Mouse (Mus musculus) liver (tissue): ENCODE measurements at regions not wholly inside any gene's neighbourhood (a gene's known extent, or its start where the extent isn't known, plus 50 kb on each side); places are given as distances from the start of the nearest gene placed in this dataset.

Source experiments
- DNase-seq: peaks from one replicate; pipeline ENCODE4 v3.0.0-alpha.2; 2020; ENCODE audit warnings: mixed read lengths

DNA sequence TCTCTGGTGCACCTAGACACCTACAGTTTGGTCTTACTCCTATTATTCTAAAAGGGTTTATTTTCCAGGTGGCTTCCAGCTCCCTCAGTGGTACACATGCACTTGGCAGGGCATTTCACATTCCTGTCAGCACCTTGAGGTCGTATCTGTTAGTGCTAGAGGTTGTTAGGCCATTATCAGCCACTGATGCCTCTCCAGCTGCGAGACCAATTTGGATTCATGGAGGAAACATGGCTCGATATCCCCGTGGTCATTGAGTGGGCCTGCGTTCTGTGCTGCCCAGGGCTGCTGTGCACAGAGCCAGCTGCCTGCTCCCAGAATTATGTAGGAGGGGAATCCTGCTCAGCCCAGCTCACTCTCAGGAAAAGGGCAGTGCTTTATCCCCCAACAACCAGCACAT, 60.1 kb upstream of the Irx1 start:
- DNase-seq, result no peak

DNA sequence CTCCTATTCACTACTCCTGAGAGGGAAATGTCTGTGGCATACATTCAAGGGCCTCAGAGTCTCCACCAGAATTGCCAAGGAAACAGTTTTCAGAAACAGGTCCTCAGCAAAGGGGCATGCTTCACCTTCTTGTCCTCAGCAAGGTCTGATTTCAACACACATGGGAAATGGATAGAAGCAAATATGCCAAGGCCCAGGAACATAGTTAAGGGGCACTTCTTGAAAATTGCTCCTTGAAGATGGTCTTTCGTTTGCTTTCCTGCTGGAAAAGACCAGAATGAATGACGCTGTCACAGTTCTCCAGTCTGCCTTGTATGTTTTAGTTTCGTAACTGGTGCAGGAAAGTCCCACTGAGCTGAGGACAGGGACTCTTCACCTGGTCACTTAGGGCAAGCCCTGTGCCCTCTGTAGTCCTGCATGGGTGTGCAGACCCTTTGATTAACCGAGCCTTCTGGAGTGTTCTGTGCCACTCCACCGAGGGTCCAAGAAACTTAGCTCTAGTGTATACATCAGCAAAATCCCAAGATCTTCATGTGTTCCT, 80.5 kb upstream of the Irx1 start:
- DNase-seq, result no peak

DNA sequence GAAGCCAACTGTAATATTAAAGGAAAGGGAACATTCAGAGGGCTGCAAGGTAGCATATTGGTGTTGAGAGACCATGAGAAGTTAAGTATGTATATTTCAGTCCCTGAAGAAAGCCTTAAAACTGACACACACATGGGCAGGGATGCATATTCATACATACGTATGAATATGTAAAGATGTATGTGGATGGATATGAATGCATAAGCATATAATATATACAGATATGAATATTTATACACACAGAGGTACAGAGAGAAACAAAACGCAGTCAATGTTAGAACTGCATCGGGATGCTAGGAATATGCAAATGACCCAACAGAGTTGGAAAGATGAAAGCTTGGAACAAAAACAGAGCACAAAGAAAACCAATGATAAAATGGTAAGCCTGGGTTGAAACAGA, 92.9 kb upstream of the Irx1 start:
- no peak for DNase-seq

DNA sequence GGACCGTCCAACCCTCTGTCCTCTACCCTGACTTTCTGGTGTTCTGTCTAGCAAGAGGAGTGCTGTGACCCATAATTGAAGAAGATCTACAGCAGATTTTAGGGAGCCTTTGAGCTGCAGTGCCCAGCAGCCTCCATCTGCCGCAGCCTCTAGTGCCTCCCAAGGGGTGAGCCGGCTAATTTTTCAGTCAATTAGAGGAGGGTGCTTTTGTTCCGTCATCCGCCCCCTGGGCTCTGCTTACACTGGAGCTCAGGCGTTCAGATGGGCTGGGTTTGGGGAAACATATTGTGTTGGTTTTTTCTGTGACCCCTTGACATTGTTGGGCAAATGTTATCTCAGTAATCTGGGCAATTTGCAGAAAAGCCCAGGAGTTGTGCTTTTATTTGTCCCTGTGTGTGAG, 98.1 kb upstream of the Irx1 start:
- no peak for DNase-seq

DNA sequence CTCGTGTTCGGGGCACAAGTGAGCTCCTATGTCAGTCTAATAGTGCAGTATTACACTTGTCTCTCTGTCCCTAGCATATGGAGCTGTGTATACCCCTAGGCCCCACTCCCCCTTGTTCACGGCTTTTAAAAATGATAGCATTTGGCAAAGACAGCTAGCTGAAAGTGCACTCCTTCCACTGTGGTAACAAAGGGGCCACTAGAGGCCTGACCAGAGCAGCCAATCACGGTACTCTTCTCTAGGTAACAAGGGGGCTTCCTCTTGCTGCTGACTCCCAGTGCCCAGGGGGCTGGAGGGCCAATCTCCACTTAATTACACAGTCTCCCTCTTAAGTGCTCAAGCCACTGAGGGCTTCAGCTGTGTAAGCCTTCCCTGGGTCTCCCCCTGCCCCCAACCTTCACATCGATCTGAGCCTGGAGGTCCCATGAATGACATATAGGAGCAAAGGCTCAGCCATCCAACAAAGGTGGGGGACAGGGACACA, 99.8 kb upstream of the Irx1 start:
- DNase-seq, result no peak

DNA sequence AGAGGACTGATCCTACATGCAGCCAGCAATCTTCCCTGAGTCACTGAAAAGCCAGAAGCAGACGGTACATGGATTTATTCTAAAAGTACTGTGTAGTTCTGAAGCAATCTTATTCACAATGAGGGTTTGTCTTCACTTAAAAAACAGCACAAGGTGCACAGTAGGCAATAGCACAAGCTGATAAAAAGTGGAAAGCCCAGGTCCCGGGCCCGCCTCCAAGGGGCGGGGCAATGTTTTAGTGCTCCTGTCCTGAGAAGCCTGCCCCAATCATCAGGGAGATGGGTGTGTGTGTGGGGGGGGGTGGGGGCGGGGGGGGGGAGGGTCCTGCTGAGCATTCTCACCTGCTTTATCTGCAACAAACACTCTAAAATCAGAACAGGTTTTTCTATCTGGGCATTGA, 133.1 kb upstream of the Irx1 start:
- no peak for DNase-seq

DNA sequence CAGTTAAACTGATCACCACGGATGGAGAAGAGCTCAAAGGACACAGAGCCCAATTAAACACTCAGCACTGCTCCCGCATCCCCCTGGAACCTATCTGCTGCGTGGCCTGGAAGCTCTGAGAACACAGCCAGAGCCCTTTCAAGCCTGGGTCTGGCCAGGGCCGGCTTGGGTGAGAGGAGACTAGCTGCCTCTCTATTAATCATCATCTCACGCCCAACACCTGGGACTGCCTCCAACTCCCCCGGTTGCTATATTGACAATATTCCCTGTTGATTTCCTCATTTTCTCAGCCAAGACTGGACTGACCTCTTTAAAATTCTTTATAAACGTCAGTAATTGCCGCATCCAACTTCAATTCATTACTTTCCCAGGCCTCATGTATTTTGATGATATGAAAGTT, 133.7 kb upstream of the Irx1 start:
- DNase-seq, result no peak

DNA sequence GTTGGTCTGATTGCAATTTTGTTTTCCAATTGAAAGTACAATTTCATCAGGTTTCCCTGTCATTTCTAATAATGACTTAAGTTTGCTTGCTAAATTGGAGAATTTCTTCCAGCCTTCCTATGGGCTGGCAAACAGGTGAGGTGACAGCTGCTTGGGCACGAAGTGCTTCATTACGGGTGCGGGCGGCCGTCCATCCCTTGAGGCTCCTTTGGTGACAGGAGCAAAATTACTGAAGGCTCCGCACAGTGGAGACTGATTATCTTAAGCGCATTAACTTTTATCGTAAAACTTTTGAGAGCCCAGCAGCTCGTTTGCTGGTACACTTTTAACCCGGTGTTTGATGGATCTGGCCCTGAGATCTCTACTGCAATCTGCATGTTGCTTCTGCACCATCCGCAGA, 134.3 kb upstream of the Irx1 start:
- no peak for DNase-seq

DNA sequence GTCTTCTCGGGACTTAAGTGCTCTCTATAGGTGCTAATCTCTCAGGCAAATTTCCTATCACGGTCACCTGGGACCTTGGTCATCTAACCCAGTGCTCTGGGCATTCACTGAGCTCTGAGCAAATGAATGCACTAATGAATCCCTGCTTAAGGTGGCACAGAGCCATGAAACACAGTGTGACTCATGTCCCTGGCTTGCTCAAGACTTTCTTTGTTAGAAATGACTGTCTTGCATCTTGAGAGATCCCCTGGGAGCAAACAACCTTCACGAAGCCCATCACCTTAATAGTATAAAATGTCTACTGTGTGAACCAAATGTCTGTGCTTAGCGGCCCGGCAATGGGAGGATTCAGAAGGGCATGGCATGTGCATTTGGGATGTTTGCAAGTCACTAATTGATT, 137.2 kb upstream of the Irx1 start:
- no peak for DNase-seq

DNA sequence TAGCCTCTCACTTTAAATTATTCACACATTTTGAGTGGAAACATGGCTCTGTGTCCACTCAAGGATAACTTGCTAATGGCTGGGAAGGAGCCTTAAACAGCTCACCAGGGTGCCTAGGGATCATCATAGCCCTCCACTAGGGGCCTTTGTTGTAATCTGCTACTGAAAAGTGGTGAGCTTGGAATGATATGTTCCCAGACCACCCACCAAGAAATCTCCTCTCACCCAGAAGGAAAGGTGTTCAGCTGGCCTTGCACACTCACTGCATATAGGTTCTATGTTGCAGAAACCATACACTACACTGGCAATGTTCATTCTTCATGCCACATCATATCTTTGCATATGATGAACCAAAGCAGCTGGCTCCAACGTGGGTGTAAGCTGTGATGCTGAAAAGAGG, 145.1 kb upstream of the Irx1 start:
- no peak for DNase-seq

DNA sequence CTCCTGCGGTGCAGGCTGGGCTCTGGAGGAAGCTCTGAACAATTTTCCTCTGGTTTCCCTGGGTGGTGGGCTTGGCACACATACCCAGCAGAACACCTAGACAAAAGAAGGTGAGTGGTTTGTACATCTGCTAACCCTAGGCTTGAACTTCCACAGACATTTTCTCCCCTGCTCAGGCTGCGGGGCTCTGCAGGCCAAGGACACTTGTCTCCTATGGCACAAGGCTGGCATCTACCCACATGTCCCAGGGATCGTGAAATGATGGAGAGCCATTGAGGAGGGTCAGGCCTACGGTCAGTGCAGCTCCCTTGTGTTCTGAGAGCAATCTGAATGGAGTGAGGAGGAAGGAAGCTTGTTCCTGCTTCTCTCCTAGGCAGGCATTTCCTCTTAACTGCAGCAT, 150.4 kb upstream of the Irx1 start:
- no peak for DNase-seq

DNA sequence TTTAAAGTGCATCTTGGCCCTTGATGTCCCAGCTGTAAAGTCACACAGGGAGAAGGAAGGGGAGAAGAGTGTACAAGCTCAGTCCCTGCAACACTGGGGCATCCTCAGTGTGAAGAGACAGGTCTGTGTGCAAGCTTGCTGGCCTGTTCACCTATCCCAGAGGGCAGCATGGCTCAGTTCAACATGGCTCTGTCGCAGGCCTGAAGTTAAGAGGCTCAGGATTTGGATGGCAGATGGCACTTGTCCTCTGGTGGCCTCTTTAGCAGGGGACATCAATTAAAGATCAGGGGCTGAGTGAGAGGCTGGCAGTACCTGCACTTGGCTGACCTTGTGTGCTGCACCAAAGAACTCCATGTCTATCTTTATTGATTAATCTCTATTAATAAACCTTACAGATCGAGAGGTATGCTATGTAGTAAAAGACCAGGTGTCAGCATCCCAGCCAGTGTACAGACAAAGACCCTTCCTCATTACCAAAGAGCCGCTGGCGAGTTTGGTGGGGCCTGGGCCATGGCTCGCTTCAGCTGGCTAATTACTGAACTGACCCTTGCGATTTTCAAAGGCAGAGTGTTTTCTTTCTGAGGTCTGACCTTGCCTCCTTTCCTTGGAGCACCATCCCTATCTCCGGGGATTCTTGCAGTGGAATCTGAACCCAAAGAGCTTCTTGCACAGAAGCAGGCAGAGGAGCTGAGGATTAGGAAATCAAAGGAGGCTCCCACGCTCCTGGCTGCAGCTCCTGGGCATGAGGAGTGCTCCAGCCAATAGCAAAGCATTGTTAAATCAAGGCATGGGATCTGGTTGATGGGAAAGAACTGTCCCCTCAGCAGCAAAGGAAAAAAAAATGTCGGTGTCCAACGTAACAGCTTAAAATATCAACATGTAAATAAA, 151.5 kb upstream of the Irx1 start:
- DNase-seq, result no peak

DNA sequence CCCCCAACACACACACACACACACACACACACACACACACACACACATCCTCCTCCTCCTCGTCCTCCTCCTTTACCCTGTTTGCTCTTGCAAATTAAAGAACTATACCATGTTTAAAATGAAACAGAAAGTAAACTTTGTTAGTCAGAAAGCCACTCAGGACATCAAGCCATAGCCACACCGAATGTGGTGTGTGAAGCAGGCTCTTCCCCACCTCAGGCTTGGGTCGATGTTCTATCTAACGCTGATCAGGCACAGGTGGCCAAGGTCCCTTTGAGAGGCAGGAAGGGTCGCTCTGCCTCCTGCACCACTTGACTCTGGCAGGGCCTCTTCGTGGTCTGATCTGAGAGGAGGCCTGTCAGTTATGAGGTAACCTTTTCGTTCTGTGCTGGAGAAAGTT, 156.9 kb upstream of the Irx1 start:
- no peak for DNase-seq

DNA sequence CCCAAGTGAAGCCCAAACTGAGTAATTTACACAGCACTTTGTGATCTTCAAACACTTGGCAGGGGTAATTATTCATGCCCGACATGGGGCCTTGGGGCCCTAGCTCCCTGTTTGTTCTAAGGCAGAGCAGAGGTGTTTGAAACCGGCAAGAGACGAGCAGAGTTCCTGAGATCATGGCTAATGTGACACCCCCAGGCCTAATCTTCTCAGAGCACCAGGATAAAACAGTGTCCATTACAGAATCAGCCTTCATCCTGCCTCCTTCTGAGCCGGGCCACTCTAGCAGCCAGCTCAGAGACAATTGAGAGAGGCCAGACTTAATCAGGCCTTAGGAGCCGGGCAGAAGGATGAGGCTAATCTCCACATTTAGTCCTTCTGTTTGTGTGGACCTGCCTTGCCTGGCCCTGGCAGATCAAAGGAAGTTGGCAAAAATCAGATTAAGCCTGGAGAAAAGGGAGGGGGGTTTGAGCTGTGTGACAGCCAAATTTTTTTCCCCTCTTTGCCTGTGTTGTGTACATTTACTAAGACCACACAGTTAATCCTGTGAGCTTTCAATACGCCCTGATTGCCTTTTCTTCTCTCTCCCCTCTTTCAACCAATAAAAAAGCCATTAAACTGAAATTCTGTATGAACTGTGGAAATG, 157.5 kb upstream of the Irx1 start:
- DNase-seq, result no peak

DNA sequence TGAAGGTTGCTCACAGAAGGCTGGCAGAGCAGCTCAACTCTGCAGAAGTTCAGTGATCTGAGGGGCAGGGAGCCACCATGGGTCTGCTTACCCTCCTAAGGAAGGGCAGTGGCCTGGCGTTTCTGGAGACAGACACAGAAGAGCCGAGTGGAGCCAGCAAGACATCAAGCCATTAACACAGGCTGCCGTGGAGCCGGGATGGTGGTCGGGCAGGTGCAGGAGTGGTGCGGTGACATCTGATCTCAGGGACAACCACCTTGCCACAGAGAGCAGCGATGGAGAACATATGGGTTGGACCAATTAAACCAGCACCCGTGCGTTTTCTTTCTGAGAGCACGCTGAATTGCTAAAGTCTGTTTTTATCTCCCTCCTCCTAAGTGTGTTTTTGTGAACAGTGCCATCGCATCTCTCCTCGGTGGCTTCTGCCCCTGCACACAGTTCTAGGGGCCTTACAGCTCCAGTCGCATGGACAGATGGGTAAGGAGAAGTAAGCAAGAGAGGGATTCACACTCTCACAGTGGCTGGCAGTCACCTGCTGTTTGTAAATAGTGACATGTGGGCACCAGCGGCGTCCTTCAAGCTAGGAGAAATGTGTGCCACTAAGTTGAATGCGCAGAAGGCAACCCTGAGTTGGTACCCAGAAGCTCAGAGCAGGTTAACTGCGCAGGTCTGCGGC, 158.2 kb upstream of the Irx1 start:
- no peak for DNase-seq

DNA sequence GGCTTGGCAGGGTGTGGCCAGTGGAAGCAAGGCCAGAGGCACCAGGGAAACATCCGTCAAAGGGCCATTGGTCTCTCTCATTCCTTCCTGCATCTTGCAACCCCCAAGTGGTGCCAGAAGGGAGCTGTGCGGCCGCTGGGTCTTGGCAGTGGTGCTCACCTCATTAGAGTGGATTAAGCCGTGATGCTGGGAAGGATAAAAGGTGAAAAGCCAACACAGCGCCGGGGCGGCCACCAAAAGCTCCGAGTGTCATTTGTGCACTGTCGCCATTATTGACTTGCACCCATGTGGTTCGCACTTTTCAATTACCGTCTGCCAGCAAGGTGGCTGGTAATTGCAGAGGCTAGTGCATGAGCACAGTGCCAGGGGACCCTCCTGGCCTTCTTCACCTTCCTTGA, 158.7 kb upstream of the Irx1 start:
- no peak for DNase-seq

DNA sequence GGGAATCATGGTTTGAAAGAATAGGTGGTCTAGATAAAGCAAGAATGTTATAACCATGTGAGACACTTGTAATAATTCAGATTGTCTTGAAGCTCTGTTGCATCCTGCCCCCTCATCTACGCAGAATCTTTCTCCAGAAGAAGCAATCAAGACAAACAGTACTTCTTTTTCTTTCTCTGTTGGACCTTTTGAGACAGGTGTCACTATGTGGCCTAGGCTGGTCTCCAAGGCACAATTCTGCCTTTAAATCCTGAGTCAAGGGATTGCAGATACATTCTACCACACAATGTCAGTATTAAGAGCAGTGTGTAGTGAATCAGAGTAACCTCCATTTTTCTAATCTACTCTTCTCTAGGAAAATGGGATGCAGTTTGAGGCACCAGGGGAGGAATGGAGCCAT, 164.8 kb upstream of the Irx1 start:
- no peak for DNase-seq

DNA sequence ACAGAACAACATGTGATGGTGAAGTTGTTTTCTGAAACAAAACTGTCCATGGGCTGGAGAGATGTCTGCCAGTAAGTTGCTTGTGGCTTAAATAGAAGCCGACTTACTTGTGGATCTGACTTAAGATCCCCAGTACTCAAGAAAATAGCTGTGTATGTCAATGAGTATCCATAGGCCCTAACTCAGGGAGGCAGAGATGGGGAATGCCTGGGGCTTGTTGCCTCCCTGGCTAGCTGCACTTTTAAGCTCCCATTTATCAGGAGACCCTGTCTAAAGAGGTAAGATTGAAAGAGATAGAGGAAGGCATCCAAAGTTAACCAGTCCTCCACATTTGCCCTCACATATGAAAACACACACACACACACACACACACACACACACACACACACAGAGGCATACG, 167.8 kb upstream of the Irx1 start:
- no peak for DNase-seq

DNA sequence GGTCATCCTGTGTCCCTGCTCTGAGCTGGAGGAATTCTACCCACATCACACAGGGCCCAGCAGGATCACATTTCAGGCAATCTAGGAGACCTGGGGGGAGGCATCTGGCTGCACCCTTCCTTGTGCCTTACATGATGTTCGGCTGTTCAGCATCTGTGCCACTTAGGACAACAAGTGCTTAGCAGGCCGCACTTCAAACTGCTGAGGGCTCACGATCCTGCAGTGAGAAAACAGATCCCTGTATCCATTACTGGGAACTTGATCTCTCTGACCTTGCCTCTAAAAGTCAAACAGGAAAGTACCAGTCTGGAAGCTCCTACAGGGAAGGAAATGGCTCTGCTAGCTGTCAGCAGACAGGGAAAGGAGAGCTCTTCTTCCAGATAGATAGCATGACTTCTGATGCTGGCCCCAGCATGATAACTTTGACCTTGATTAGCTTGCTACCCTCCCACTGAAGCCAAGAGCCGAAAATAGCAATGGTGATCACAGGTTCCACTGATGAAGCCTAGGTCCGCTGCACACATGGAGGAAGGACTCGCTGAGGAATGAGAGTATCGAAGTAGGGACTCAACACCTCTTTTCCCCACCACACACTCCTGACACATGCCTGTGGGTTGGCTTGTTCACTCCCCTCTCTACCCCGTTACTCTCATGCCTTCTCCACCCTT, 170.7 kb upstream of the Irx1 start:
- DNase-seq, result no peak

DNA sequence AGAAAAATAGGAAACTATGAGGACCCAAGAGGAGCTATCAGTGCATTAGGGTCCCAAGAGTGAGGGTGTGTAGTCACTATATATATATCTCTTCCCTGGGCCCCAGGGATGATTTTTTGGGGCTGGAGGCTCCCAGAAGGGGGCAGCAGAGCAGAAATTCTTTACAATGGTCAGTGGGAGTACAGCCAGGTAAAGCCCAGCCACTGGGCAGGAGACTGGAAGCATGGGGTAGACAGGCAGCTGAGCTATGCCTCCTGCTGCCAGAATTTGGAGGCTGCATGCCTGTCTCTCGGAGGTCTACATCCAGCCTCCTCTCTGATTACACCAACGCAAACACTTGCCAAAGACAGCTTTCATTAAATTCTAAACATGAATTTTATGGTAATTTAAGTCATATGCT, 202.7 kb upstream of the Irx1 start:
- no peak for DNase-seq

DNA sequence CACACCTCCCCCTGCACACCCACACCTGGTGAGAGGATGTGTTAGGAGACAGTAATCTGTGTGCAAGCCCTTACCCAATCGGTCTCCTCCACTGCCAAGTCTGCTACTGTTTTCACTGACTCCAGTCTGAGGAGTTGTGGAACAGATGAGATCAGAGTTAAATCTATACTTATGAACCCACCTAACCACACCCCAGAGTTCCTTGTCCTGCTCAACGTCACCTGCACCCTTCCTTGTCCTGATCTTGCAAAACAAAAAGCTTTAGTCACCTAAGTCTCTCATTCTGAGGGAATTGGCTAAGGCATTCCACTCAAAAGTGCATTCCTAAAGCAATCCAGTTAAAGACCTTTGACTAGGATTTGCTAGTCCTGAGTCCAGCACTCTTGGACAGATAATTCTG, 203.9 kb upstream of the Irx1 start:
- no peak for DNase-seq

DNA sequence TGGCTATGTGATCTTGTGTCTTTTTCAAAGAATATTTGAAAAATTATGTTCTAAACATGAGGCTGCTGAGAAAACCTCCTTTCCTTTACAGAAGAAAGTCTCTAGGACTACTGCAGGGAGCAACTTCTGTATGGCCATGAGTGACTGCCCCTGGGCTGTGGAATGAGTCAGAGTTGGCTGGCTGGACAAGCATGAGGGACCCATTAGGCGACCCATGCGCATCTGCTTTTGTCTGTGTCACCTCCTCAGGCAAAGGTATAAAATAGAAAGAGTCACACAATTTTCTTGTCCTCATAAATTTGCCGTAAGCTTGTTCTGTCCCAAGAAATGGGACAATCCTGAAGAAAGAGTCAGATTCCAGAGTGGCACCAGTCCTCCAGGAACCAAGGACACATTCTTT, 220.1 kb upstream of the Irx1 start:
- DNase-seq, result no peak
